Mouse (Mus musculus): ENCODE data around the gene Ern1.

- TF ChIP-seq CTCF (IDR thresholded peaks at IDR 0.05; ENCODE audit: control insufficient read depth, insufficient read depth, insufficient replicate concordance, low read depth, low read length) = no peak
- no peak for TF ChIP-seq POLR2A (IDR thresholded peaks at IDR 0.05; ENCODE audit: control insufficient read depth, low read depth, low read length)
These were observed 29.1 kb downstream of the Ern1 start for GRCm38 (mm10) chr11:106458540-106458939.
